Mouse (Mus musculus) spleen, adult 12 weeks (tissue): ENCODE results near the gene Rnf227.
A peak's percentile ranks its signal among the peaks of the same experiment; 100 is the strongest.

ENCODE experiments used
- DNase-seq: peaks from one replicate; pipeline ENCODE4 v3.0.0; 2022; ENCODE audit warnings: low spot score

Rnf227 gene

GRCm38 (mm10) chr11:69331152-69331551 lies 9.1 kb upstream of the Rnf227 start:
- no peak for DNase-seq

- no peak for DNase-seq
These were observed 8.3 kb upstream of the Rnf227 start for GRCm38 (mm10) chr11:69331929-69332405.

DNA sequence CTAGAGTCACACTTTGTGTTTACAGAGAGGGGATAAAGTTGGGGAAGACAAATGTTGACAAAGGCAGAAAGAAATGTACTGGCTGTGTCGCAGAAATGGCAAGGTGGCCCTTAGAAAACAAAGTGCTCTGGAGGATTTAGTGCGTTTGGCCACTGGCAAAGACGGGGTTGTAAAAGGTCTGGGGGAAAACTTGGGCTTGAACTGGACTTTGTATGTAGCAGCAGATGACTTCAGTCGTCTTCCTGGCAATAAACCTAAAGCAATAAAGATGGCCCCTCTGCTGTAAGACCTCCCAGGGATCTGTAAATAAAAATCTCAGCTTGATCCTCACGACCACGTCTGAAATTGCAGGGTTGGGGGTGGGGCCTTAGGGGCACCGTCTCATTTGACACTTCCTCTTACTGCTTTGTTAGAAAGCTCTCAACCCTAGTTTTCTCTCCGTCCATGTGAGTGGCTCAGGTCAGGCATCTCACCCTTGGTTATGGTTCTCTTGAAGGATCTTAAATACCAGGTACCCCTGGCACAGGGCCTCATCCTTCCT lies 7.5 kb upstream of the Rnf227 start:
- DNase-seq, result no peak

GRCm38 (mm10) chr11:69333922-69334321 lies 6.3 kb upstream of the Rnf227 start:
- DNase-seq, result no peak

DNA sequence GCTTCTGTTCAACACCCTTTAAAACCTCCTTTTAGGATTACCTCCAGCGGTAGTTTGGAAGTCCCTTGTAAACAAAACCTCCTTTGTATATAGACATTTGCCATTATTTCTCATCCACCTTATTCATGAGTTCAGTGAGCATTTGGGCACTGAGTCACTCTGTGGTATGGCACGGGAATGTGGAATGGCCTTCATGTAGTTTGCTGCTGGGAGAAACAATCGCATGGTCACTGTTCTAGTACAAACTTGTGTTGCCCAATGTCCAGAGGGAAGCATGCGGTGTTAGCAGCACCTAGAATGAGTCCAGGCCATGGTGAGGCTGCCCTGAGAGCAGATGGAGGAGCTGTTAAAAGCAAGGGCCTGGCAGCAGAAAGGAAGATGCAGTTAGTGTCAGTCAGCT lies 5.5 kb upstream of the Rnf227 start:
- DNase-seq, result no peak

DNA sequence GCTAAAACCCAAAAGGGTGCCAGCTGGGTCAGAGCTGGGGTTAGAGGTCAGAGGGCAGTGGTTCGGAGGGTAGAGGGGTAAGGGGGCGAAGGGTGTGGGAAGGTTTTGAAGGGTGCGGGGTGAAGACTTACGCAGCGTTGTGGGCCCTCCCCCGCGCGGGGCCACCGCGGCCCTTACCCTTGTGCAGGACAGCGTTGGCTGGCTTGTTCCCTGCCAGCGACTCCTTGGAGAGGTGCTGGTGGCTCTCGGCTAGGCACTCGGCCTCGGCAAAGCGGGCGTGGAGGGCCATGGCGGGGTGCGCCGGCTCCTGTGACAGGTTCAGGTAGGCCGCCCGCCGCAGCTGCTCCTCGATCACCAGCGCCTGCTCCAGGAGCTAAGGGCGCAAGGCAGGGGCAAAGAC lies 6.2 kb downstream of the Rnf227 start:
- no peak for DNase-seq

- no peak for DNase-seq
These were observed 16.3 kb downstream of the Rnf227 start for GRCm38 (mm10) chr11:69356544-69356943.

DNA sequence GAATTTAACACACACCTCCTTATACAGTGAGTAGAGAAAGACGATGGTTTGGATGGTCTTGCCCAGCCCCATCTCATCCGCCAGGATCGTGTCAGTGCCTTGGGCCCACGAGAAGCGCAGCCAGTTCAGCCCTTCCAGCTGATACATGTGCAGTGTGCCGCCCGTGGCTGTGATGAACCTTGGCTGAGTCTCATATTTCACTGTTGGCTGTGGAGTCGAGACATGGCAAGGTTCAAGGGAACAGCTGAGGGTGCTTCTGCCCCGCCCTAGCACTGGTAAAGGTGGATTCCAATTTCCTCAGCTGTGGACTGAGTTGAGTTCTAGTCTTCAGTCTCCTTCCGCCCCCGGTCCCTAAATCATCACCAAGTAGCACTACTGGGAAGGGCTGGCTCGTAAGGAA lies 17.4 kb downstream of the Rnf227 start:
- DNase-seq, result no peak

DNA sequence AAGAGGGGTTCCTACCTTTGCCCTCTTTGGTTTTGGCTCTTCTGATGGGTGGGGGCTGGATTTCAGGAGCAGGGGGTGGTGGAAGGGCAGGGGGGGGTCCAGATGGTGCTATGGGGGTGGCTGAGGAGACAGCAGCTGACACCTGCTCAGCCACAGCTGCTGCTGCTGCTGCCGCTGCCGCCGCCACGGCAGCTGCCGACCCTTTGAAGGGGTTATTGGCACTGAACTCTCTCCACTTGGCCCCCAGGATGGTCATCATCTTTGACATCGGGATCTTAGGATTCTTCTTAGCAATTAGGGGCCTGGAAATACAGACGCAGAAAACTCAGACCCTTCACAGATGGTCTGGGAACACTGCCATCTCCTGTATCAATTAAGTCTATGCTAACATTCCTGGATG lies 21.8 kb downstream of the Rnf227 start:
- DNase-seq, result no peak

- no peak for DNase-seq
These were observed 22.2 kb downstream of the Rnf227 start for GRCm38 (mm10) chr11:69362479-69362878.

- no peak for DNase-seq
These were observed 24.1 kb downstream of the Rnf227 start for GRCm38 (mm10) chr11:69364376-69364775.

DNA sequence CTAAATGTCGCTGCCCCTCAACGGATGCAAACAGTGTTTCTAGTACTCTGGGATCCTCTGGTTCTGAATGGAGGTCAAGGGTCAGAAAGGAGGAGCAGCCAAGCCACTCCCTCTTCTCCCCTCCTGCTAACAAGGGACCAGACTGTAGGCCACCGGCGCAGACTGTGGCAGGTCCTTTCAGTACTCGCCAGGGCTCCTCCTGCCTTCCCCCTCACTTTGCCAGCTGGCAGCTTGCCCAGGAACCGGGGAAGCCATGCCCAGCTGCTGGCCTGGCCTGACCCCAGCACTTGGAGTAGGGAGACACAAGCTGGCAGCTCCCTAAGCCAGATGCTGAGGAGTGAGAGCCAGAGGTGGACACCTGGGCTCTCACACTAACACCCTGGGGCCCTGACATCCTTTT lies 24.6 kb downstream of the Rnf227 start:
- DNase-seq, result no peak

DNA sequence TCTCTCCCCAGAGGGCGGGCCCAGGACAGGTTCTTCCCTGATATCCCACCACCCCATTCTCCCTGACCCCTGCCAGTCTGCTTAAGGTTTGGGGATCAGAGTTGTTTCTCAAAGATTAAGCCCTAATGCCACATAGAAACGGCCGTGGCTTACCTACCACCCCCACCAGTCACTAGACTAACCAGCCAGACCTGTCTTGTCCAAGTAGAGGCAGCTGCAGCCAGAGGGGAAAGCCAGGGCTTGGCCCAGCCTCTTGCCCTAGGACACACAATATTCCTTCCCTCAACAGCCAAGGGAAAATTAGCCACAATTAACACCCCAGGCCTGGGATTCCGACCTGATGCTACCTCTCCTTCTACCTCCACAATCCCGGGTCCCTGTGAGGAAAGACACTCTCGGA lies 25.5 kb downstream of the Rnf227 start:
- no peak for DNase-seq

DNA sequence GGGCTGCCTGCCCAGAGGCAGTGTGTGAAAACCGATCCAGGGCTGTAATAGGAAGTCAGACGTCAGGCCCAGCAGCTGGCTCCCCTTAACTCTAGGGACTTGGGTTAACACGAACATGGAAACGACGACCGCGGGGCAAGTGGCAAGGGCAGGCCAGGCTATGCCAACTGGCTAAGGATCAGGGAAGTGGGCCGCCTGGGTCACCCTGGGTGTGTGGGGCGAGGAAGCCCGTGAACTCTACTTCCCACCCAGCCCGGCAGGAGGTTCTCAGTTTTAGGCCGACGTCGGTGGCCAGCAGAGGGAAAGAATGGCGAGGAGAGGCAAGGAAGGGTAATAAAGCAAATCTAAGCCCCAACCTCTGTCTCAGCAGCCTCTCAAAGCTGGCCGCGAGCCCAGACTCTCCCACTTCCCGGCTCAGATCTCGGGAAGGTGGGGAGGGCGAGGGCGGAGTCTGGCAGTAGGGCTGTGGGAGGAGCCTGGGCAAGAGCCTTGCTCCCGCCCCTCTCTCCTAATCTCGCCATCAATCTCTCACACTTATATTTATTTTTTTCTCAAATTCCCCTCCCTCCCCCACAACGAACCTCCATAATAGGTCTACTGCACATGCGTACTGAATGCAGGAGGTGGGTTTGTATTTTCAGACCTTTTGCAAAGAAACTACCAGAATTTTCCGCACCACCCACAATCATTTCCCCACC lies 26.0 kb downstream of the Rnf227 start:
- DNase-seq, result peak; percentile 68

- peak; percentile 17 for DNase-seq
These were observed 26.8 kb downstream of the Rnf227 start for GRCm38 (mm10) chr11:69366855-69367615.

- no peak for DNase-seq
These were observed 27.5 kb downstream of the Rnf227 start for GRCm38 (mm10) chr11:69367616-69368355.

- peak; percentile 17 for DNase-seq
These were observed 28.3 kb downstream of the Rnf227 start for GRCm38 (mm10) chr11:69368356-69369214.

- no peak for DNase-seq
These were observed 29.1 kb downstream of the Rnf227 start, which contains the start of gene Chd3 for GRCm38 (mm10) chr11:69369215-69369989. Gene Chd3, minus strand, starts transcription at chr11:69369406.

DNA sequence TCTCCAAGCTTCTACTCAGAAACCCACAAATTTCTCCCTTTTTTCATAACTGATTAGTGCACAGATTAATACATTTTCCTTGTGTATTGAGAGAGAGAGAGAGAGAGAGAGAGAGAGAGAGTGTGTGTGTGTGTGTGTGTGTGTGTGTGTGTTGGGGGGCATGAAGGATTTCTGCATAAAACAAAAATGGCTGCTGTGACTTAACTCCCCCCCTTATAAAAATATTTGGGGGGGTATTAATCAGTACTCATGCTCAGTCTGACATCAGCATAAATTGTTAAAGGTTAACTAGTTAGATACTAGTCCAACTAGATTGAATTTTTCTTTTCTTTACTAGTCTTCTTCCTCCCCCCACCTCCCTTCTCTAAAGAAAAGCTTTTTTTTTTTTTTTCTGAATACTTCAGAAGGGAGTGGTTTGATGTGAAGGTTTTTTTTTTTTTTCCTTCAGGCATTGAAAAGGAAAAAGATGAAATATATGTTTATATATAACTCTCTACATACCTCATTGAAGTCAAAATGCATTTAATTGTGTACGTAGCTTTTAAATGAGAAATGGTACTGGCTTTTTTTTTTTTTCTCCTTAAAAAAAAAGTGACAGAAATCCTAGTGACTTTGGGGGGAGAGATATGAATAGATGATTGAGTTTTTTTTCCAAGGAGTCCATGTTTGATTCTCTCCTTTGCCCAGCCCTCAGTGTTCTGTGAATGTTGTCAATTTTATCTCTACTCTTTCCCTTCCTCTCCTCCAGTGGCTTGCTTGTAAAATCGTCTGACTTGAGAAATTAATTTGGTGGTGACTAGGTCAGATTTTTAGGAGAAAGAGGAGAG lies 29.9 kb downstream of the Rnf227 start:
- DNase-seq, result no peak

DNA sequence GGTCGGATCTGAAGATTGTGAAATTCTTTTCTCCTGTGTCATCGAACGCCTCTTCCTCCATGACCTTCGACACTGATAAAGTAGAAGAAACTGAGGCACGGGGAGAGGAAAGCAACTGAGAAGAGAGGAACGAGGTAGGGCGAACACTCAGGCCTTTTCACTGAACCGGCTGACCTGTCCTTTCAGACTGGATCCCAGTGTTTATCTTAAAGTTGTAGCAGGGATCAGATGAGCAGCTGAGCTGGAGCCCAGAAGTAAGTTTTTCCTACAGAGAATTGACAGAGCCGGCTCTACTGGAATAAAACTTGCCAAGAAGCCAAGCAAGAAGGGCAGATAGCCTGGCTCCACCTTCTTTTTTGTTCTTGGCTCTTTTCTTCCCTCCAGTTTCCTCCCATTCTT lies 30.6 kb downstream of the Rnf227 start:
- DNase-seq, result no peak
